Mouse (Mus musculus) left cerebral cortex, postnatal 14 days (tissue): ENCODE measurements around the gene Esrp2. TPM values are rescaled to one million over a fixed set of nuclear protein-coding genes. Genes with fewer than 3 reads are reported as not detected.

Experiments used
- DNase-seq, 2 experiments: peaks; one replicate each; pipeline ENCODE4 v3.0.0; 2021 to 2022; ENCODE audit warnings: low spot score in 2 of 2, mixed read lengths in 1 of 2
- intact Hi-C: fragments of 180-260 bp; cut with DNase I; formaldehyde crosslinking; loops from one replicate; pipeline ENCODE4 v1.15.1; 2025
- total RNA-seq, 2 experiments: library from RNA; stranded (reverse); gene quantifications; 2 replicates each; pipeline ENCODE4 v1.2.3; 2021

The Esrp2 gene
- total RNA-seq, 2 experiments from 2014 or later, result 0.79 TPM; not detected in 1

DNA sequence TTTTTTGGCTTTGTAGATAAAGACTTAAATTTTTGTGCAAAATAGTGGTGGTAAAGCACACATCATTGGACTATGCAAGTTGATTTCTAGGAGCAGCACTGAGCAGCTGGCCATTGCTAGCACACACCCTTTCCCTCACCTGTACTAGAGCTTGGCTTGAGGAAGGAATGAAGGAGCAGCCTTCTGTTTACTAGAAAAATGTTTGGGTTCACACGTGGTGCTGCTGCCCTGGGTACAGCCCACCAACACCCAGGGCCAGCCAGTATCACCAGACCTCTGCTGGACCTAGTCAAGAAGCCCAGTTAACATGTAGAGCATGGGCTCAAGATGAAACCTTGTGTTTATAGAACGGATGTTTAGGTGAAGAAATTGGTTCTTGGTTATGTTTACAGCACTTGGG is 6.8 kb downstream of the Esrp2 start:
- DNase-seq, result no peak
- intact Hi-C loops, result no loop called here

DNA sequence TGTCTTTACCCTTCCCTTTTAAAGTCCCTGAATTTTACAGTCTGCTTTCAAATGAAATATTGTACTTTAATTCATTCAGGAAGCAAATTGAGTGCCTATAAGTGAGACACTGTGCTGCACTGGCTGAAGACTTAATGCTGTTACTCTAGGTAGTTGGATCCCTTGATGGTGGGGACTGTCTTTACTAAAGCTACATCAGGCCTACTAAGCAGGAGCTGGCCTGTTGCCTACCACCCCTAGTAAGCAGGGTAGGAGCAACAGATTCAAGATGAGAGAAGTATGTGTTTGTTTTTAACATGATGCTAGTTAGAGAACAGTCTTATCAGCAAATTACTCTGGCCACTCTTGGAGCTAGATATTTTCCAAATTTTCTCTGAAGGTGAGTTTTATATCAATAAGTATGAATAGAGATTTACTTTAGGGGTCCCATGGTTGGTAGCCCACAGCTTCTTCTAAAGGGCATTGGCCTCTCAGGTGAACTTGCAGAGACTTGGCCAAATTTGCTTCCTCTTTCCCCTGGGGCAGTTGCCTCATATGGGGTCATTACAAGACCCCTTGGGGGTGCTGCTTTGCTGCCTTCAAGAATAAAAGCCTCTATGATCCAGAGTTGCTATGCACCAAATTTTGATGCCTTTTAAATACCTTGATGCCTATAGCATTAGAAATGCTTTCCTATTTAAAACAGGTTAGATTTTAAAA is 7.4 kb downstream of the Esrp2 start:
- intact Hi-C loops, result no loop called here
- DNase-seq, result no peak

DNA sequence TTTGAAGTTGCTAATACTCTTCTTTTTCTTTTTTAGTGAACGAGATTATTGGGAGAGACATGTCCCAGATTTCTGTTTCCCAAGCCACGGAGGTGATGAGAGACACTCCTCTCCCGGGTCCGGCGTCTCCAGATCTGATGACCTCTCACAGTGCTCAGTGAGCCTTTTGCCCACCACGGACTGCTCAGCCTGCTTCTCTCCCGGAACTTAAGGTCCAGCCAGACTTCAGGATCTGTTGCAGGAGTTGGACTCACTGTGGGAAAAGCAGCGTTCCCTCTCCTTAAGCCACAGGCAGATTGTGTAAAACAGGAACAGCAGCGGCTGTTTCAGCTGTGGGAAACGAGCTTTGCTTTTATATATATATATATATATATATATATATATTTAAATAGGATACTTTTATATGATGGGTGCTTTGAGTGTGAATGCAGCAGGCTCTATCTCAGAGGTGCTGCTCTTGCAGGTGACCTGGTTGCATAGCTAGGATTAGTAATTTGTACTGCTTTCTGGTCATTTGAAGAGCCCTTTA is 8.8 kb downstream of the Esrp2 start:
- DNase-seq, result no peak
- intact Hi-C loops, result no loop called here

DNA sequence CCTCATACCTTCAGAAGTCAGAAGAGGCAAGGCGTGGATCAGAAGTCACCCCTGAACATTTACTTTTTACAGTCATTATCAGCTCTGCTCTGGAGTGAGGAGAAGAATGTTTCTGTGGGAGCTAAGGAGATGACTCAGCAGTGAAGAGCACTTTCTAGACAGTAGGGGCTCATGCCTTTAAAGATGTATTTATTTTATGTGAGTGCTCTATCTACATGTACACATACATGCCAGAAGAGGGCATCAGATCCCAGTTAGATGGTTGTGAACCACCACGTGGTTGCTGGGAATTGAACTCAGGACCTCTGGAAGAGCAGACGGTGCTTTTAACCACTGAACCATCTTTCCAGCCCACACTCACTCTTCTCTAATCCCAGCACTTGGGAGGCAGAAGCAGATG is 9.7 kb downstream of the Esrp2 start:
- DNase-seq, result no peak
- intact Hi-C loops, result no loop called here

DNA sequence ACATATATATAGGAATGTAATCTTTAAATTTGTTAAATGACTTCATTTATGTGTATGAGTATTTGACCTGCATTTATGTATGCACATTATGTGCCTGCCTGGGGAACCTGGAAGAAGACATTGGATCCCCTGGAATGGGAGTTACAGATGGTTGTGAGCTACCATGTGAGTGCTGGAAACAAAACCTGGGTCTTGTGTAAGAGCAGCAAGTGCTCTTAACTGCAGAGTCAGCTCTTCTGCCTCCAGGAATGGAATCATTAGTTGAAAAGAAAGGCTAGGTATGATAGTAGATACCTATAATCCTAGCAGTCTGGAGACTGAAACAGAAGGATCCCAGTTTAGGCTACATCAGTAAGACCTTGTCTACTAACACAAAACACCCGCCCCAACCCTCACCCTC is 10.7 kb downstream of the Esrp2 start:
- no peak for DNase-seq

DNA sequence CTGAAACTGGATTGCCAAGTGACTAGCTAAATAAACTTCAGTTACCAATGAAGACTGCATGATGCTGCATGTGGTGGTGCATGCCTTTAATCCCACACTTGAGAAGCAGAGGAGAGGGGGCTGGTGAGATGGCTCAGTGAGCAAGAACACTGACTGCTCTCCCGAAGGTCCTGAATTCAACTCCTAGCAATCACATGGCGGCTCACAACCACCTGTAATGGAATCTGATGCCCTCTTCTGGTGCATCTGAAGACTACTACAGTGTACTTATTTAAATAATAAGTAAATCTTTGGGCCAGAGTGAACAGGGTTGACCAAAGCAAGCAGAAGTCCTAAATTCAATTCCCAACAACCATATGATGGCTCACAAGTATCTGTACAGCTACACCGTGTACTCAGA is 13.3 kb downstream of the Esrp2 start:
- DNase-seq, result no peak
- intact Hi-C loops, result no loop called here

More for the DNA sequence above, 10.7 kb downstream of the Esrp2 start:
- intact Hi-C loops, result no loop called here

DNA sequence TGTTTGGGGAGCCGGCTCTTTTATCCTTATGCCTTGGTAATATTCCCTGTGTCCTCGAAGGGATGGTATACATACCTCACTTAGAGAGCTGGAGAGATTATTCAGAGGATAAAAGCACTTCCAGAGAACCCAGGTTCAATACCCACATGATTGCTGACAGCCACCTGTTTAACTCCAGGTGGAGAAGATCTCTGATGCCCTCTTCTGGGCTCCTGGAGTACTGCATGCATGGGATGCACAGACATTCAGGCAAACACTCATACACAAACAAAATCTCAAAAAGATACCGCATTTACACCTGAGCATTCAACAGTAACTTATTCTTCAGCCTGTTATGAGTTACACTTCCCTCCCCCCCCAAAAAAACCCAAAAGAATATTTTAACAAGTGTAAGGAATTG is 20.9 kb downstream of the Esrp2 start:
- intact Hi-C loops, result no loop called here
- no peak for DNase-seq

DNA sequence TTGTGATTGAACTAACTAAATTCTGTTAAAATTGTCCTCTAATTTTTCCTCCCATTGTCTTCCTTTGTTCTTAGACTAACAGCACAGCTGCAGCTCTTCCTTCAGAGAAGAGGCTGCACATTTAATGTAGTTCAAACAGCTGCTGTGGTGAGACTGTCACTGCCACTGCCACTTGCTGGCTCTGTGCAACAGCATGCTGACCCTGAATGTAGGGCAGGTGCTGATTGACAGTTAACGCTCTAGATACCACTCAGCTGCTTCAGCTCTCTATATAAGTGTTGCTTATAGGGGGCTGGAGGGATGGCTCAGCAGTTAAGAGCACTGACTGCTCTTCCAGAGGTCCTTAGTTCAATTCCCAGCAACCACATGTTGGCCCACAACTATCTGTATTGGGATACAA is 24.3 kb downstream of the Esrp2 start:
- DNase-seq, result no peak
- intact Hi-C loops, result no loop called here

DNA sequence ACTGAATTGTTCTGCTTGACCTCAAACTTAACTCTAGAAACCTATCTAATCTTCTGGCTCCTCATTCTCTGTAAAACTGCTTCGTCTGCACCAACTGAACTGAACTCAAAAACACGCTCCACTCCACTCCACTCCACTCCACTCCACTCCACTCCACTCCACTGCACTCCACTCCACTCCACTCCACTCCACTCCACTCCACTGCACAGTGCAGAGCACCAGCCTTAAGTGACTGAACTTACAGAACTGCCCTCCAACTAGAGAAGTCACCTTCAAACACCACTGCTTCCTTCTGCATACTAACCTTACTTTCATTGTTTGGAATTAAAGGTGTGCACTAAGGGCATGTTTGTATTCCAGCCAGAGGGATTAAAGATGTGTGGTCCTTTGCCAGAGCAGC is 24.7 kb downstream of the Esrp2 start:
- intact Hi-C loops, result no loop called here
- DNase-seq, result no peak

DNA sequence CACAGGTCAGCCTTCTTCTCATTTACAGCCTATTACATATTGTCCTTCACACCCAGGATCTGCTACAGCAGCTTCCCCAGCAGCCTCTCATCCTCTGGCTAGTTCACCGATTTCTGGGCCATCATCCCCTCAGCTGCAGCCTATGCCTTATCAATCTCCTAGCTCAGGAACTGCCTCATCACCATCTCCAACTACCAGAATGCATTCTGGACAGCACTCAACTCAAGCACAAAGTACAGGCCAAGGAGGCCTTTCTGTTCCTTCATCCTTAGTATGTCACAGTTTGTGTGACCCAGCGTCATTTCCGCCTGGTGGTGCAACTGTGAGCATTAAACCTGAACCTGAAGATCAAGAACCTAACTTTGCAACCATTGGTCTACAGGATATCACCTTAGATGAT is 28.0 kb downstream of the Esrp2 start:
- no peak for DNase-seq
- intact Hi-C loops, result no loop called here

DNA sequence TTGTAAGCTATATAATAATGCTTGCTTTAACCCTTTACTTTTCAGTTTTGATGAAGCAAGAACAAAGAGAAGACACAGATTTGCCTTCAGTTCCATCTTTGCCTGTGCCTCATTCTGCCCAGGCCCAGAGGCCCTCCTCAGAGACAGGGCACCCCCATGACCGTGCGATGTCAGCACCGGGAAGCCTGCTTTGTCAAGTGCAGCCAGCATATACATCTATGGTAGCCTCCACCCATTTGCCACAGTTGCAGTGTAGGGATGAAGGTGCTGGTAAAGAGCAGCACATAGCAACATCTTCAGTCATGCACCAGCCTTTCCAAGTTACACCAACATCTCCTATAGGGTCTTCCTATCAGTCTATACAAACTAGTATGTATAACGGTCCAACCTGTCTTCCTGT is 28.7 kb downstream of the Esrp2 start:
- DNase-seq, result no peak
- intact Hi-C loops, result no loop called here

DNA sequence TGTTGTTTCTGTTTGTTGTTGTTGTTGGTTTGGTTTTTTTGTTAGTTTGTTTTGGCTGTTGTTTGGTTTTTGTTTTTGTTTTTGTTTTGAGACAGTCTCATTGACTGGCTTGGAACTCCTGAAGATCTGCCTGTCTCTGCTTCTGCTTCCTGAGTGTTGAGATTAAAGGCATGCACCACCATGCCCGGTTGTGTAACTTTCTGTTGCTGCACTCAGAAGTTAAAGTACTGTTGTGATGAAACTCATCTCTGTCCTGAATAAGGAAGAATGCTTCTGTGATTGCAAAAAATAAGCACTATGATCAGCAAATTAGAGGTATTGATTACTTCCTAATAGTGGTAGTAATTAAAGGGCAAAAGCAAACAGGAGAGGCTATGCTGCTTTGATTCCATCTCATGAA is 30.6 kb downstream of the Esrp2 start:
- no peak for DNase-seq
- intact Hi-C loops, result no loop called here

DNA sequence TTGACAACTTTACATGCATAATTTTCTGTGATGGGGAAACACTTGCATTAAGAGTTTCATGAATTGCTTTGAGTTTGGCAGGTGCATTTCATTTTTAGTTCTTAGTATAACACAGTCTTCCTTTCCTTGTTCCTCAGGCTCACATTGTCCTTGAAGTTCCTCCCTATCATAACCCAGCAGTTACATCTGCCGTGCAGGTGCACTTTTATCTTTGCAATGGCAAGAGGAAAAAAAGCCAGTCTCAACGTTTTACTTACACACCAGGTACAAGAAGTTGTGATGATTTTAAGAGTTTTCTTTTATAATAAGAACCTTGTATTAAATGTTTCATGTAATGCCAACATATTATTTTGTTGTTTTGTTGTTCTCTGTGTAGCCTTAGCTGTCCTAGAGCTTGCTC is 32.9 kb downstream of the Esrp2 start:
- no peak for DNase-seq
- intact Hi-C loops, result no loop called here

DNA sequence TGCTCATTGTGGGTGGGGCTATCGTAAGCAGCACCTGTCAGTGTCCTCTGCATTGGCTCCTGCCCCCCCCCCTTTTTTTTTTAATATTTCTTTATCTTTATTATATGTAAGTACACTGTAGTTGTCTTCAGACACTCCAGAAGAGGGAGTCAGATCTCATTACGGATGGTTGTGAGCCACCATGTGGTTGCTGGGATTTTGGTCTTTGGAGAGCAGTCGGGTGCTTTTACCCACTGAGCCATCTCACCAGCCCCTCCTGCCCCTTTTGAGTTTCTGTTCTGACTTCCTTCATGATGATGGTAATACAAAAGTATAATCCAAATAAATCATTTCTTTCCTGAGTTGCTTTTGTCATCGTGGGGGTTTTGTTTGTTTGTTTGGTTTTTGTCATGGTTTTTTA is 34.5 kb downstream of the Esrp2 start:
- DNase-seq, result no peak
- intact Hi-C loops, result no loop called here

Other genes starting within 250 kb of the Esrp2 start
- gene Nrn1l, start 243.4 kb downstream of the Esrp2 start, total RNA-seq, result 1 to 10 TPM; 1.8 to 2.2 TPM
- gene Pskh1, start 236.5 kb downstream of the Esrp2 start, total RNA-seq, result 1 to 10 TPM; 7.4 to 7.5 TPM
- gene Ctrl, start 203.1 kb downstream of the Esrp2 start, total RNA-seq, result 1 to 10 TPM; 1.0 to 1.1 TPM
- 10 to 100 TPM; 80.7 TPM for gene Psmb10, start 198.5 kb downstream of the Esrp2 start, total RNA-seq
- gene Lcat, start 193.6 kb downstream of the Esrp2 start, total RNA-seq, result 10 to 100 TPM; 20.0 to 21.9 TPM
- 10 to 100 TPM; 19.2 to 21.3 TPM for gene Slc12a4, start 170.9 kb downstream of the Esrp2 start, total RNA-seq
- not detected for gene Dpep3, start 157.5 kb downstream of the Esrp2 start, total RNA-seq
- 10 to 100 TPM; 15.9 to 18.2 TPM for gene Dus2, start 145.6 kb downstream of the Esrp2 start, total RNA-seq
- not detected for gene Dpep2nb, start 131.0 kb downstream of the Esrp2 start, total RNA-seq
- 10 to 100 TPM; 13.4 to 13.8 TPM for gene Ddx28, start 125.1 kb downstream of the Esrp2 start, total RNA-seq
- gene Nfatc3, start 78.1 kb downstream of the Esrp2 start, total RNA-seq, result 1 to 10 TPM; 9.2 to 9.7 TPM
- 10 to 100 TPM; 23.0 to 25.3 TPM for gene Pla2g15, start 13.4 kb upstream of the Esrp2 start, total RNA-seq
- 10 to 100 TPM; 26.8 to 29.9 TPM for gene Slc7a6, start 31.9 kb upstream of the Esrp2 start, total RNA-seq
- 10 to 100 TPM; 26.8 to 28.3 TPM for gene Slc7a6os, start 74.0 kb upstream of the Esrp2 start, total RNA-seq
- 10 to 100 TPM; 37.1 to 37.8 TPM for gene Prmt7, start 74.0 kb upstream of the Esrp2 start, total RNA-seq
- 10 to 100 TPM; 85.0 to 87.5 TPM for gene Smpd3, start 201.0 kb upstream of the Esrp2 start, total RNA-seq